Mouse (Mus musculus) thymus, adult 2 months (tissue): ENCODE data around the gene Dolpp1.

Source experiments
- CTCF ChIP-seq: fragments of 200-500 bp; IDR thresholded peaks from 2 replicates; pipeline ENCODE4 v1.5.1; 2012; ENCODE audit warnings: mild to moderate bottlenecking, control low read depth, low read length, moderate library complexity, borderline replicate concordance; ENCODE audit not compliant: control insufficient read depth, poor library complexity, insufficient read depth; ENCODE audit errors: extremely low read depth
- POLR2A ChIP-seq: fragments of 200-500 bp; IDR thresholded peaks from 2 replicates; pipeline ENCODE4 v1.6.1; 2012; ENCODE audit warnings: mild to moderate bottlenecking, low read length, control low read depth, moderate library complexity; ENCODE audit not compliant: control insufficient read depth, poor library complexity, insufficient read depth; ENCODE audit errors: extremely low read depth

- TF ChIP-seq POLR2A (no peak), CTCF (no peak)
These were observed 21.3 kb downstream of the Dolpp1 start for GRCm38 (mm10) chr2:30413038-30413973.
